Mouse (Mus musculus) liver, embryonic 11.5 days (tissue): ENCODE data around the gene Wwox. TPM values are rescaled to one million over a fixed set of nuclear protein-coding genes. Genes with fewer than 3 reads are reported as not detected.

Experiments
- ATAC-seq: fragments of 200-750 bp; cut with Nextera tagmentation; replicated peaks from 2 replicates; pipeline ENCODE4 v1.8.0; 2017; ENCODE audit warnings: moderate number of reproducible peaks, mild to moderate bottlenecking, moderate TSS enrichment, moderate library complexity; ENCODE audit not compliant: low FRiP score
- DNase-seq: peaks from one replicate; pipeline ENCODE4 v3.0.0-alpha.2; 2017; ENCODE audit warnings: low spot score
- H3K27ac ChIP-seq: fragments of 300-500 bp; sonication (generic); 2 replicates; pipeline ENCODE4 v1.5.1; 2014; ENCODE audit warnings: mild to moderate bottlenecking, low read depth, low read length, control low read depth
- H3K27me3 ChIP-seq: fragments of 300-500 bp; sonication (generic); replicated peaks from 2 replicates; pipeline ENCODE4 v1.6.1; 2014; ENCODE audit warnings: low read length, mixed read lengths; ENCODE audit not compliant: control insufficient read depth, insufficient read depth
- H3K36me3 ChIP-seq: fragments of 300-500 bp; sonication (generic); 2 replicates; pipeline ENCODE4 v1.6.1; 2014; ENCODE audit warnings: mild to moderate bottlenecking, low read length, moderate library complexity, mixed read lengths; ENCODE audit not compliant: control insufficient read depth, insufficient read depth
- H3K4me1 ChIP-seq: fragments of 300-500 bp; sonication (generic); replicated peaks from 2 replicates; pipeline ENCODE4 v1.6.1; 2014; ENCODE audit warnings: low read length, mixed read lengths; ENCODE audit not compliant: control insufficient read depth, insufficient read depth
- H3K4me2 ChIP-seq: fragments of 300-500 bp; sonication (generic); 2 replicates; pipeline ENCODE4 v1.6.1; 2014; ENCODE audit warnings: mild to moderate bottlenecking, control low read depth, moderate library complexity
- H3K4me3 ChIP-seq: fragments of 300-500 bp; sonication (generic); 2 replicates; pipeline ENCODE4 v1.5.1; 2014; ENCODE audit warnings: low read depth, low read length, control low read depth
- H3K9ac ChIP-seq: fragments of 300-500 bp; sonication (generic); 2 replicates; pipeline ENCODE4 v1.6.1; 2014; ENCODE audit warnings: low read depth, low read length, control low read depth
- H3K9me3 ChIP-seq: fragments of 300-500 bp; sonication (generic); 2 replicates; pipeline ENCODE4 v1.6.1; 2016; ENCODE audit warnings: low read length, inconsistent platforms, mixed read lengths; ENCODE audit not compliant: control insufficient read depth
- WGBS: fragments of 180-500 bp; shearing (Covaris S2); extraction: QIAGEN DNeasy Blood & Tissue Kit; methylation state at CpG from one replicate; pipeline ENCODE4 v1.1.7; 2014; 5-methylcytosine and 5-hydroxymethylcytosine counted together
- polyA plus RNA-seq: library from polyadenylated mRNA; unstranded; fragments of >200 nt; fragmentation: Nextera tagmentation; extraction: Ambion mirVana; gene quantifications from 2 replicates; pipeline ENCODE4 v1.2.1, GENCODE M21; 2014

Gene Wwox
- polyA plus RNA-seq, 1 experiment from 2014 or later = 7.3 TPM

- Histone ChIP-seq H3K36me3 (no peaks in the 10 kb centered on the region), H3K4me3 (no peak overlapping the region), H3K27ac (no peak overlapping the region), H3K4me1 (no peaks in the 10 kb centered on the region), H3K9me3 (no peaks in the 10 kb centered on the region), H3K27me3 (no peaks in the 10 kb centered on the region), H3K9ac (no peak overlapping the region), H3K4me2 (no peak overlapping the region)
- DNase-seq (no peak), ATAC-seq (no peak)
- 67% methylated on average over 26 of the region's 26 CpGs for WGBS
Measured at GRCm38 (mm10) chr8:114591296-114592280, 152.1 kb downstream of the Wwox start.

GRCm38 (mm10) chr8:114593424-114594157, 154.1 kb downstream of the Wwox start:
- Histone ChIP-seq H3K9ac (no peak overlapping the region), H3K36me3 (no peaks in the 10 kb centered on the region), H3K27ac (no peak overlapping the region), H3K27me3 (no peaks in the 10 kb centered on the region), H3K4me1 (no peaks in the 10 kb centered on the region), H3K9me3 (no peaks in the 10 kb centered on the region), H3K4me3 (no peak overlapping the region), H3K4me2 (no peak overlapping the region)
- ATAC-seq (no peak), DNase-seq (no peak)
- WGBS = 59% methylated on average over 19 of the region's 19 CpGs

DNA sequence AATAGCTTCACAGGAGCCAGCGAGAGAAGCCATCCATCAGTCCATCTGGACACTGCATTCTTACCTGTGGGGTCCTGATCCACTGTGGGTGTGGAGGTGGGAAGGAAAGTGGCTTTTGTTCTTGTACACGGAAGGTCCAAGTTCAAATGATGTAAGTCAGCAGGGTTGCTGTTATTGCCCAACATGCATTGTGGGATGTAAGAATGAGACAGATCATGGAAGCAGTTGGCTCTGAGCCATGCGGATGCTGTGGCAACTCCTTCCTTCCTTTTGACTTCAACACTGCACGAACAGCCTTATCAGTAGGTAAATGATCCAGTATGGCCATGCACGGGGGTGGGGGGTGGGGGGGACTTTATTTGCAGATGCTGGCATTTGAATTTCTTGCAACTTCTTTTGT, 155.4 kb downstream of the Wwox start:
- WGBS = 61% methylated on average over 5 of the region's 5 CpGs
- DNase-seq (no peak), ATAC-seq (no peak)
- Histone ChIP-seq H3K9me3 (no peaks in the 10 kb centered on the region), H3K36me3 (no peaks in the 10 kb centered on the region), H3K4me3 (no peak overlapping the region), H3K4me1 (no peaks in the 10 kb centered on the region; the same call in 1 of the 2 replicates), H3K27ac (no peak overlapping the region), H3K9ac (no peak overlapping the region), H3K27me3 (no peaks in the 10 kb centered on the region), H3K4me2 (no peak overlapping the region)

DNA sequence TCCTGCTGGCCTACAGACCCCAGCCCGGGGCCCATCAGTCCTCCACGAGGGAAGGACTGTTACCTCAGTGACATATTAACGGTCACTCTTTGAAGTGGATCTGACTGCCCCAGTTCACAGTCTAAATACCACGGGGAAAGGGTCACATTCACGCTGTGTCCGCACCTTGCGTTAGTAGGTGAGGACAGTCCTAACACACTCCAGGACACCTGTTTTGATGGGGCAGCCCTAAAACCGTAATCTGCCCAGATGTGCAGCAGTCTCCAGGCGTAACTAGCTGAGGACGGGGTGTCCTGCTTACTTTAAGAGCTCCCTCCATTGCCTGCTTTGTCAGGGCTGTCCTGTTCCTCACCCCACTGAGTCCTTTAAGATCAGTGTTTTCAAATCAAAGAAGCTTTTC, 160.1 kb downstream of the Wwox start:
- WGBS = 61% methylated on average over 10 of the region's 10 CpGs
- no peak for ATAC-seq
- Histone ChIP-seq H3K27me3 (no peaks in the 10 kb centered on the region), H3K4me1 (peaks cover 2% of the 10 kb centered on the region; the same call in 1 of the 2 replicates), H3K27ac (no peak overlapping the region), H3K9ac (no peak overlapping the region), H3K4me3 (no peak overlapping the region), H3K36me3 (no peaks in the 10 kb centered on the region), H3K9me3 (no peaks in the 10 kb centered on the region), H3K4me2 (no peak overlapping the region)
- no peak for DNase-seq

GRCm38 (mm10) chr8:114600196-114600595, 160.7 kb downstream of the Wwox start:
- no peaks in the 10 kb centered on the region for H3K27me3 ChIP-seq
- ATAC-seq (no peak), DNase-seq (no peak)
- H3K4me3 ChIP-seq = no peak overlapping the region
- H3K36me3 ChIP-seq = no peaks in the 10 kb centered on the region
- no peak overlapping the region for H3K4me2 ChIP-seq
- H3K9ac ChIP-seq = no peak overlapping the region
- H3K9me3 ChIP-seq = no peaks in the 10 kb centered on the region
- WGBS = 87% methylated on average over 11 of the region's 11 CpGs
- H3K4me1 ChIP-seq = peaks cover 2% of the 10 kb centered on the region; the same call in 1 of the 2 replicates
- no peak overlapping the region for H3K27ac ChIP-seq

DNA sequence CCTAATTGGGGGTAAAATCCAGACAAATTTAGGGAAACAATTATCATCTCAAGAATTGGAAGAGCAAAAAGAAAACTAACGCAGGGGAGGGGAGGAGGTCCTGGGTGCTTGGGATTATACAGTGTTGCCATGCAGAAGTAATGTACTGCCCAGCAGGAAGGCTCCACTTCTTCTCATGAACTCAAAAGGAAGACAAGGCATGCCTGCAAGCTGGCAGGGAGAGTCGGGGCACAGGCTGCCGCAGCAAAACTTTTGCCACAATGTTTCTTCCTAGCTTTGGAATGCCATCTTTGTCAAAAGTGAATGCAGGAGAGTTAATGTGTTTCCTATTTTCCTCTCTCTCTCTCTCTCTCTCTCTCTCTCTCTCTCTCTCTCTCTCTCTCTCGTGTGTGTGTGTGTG, 163.6 kb downstream of the Wwox start:
- ATAC-seq (no peak), DNase-seq (no peak)
- Histone ChIP-seq H3K9me3 (no peaks in the 10 kb centered on the region), H3K9ac (no peak overlapping the region), H3K4me1 (peaks cover 2% of the 10 kb centered on the region; the same call in 1 of the 2 replicates), H3K36me3 (no peaks in the 10 kb centered on the region), H3K27ac (no peak overlapping the region), H3K4me2 (no peak overlapping the region), H3K27me3 (no peaks in the 10 kb centered on the region), H3K4me3 (no peak overlapping the region)
- WGBS = 72% methylated on average over 3 of the region's 4 CpGs

DNA sequence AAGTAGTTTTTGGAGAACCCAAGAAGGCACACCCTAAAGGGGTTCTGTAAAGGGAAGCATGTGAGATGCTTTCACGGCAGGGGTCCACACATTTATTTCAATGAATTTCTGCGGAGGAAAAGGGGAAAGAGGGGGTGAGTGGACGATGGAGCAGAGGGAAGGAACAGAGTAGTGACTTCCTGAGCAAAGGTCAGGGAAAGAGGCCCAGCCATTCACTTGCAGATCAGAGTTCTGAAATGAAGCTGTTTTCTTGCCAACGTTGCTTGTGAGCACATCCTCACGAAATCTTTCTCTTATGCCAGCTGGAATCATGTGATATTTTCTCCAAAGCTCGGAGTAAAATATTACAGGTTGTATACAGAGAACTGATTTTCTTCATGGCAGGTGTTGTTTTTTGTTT, 164.1 kb downstream of the Wwox start:
- Histone ChIP-seq H3K36me3 (no peaks in the 10 kb centered on the region), H3K4me1 (peaks cover 2% of the 10 kb centered on the region; the same call in 1 of the 2 replicates), H3K9ac (no peak overlapping the region), H3K4me3 (no peak overlapping the region), H3K27me3 (no peaks in the 10 kb centered on the region), H3K4me2 (no peak overlapping the region), H3K9me3 (no peaks in the 10 kb centered on the region), H3K27ac (no peak overlapping the region)
- ATAC-seq (no peak), DNase-seq (no peak)
- 58% methylated on average over 6 of the region's 6 CpGs for WGBS

DNA sequence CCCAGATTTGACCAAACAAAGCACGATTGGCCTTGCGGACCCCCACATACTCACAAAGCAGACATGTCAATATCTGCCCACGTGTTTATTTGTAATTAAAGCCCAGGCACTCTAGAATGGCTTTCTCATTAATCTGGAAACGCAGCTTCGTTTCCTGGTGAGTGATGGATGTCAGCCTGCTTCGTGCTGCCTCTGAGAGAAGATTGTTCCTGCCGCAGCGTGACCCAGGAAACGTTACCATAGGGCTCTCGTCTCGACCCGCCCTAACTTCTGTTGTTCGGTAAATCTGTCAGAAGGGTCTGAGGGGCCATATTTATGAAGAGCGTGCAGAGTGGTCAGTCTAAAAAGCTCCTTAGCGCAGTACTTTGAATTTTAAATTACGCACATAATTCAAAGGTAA, 164.9 kb downstream of the Wwox start:
- Histone ChIP-seq H3K9ac (no peak overlapping the region), H3K9me3 (no peaks in the 10 kb centered on the region), H3K4me3 (no peak overlapping the region), H3K4me2 (no peak overlapping the region), H3K36me3 (no peaks in the 10 kb centered on the region), H3K27ac (no peak overlapping the region), H3K27me3 (no peaks in the 10 kb centered on the region), H3K4me1 (peaks cover 2% of the 10 kb centered on the region; the same call in 1 of the 2 replicates)
- 69% methylated on average over 16 of the region's 16 CpGs for WGBS
- ATAC-seq (no peak), DNase-seq (no peak)
